Mouse (Mus musculus) lung, adult 2 months (tissue): Measurements from ENCODE around the gene Zbtb25.
A peak's percentile ranks its signal among the peaks of the same experiment; 100 is the strongest.

Experiments
- CTCF ChIP-seq: fragments of 200-500 bp; IDR thresholded peaks from 2 replicates; pipeline ENCODE4 v1.5.1; 2011; ENCODE audit warnings: mild to moderate bottlenecking, low read length, control low read depth; ENCODE audit not compliant: insufficient read depth
- POLR2A ChIP-seq: fragments of 200-500 bp; IDR thresholded peaks from 2 replicates; pipeline ENCODE4 v1.6.1; 2011; ENCODE audit warnings: low read depth, mild to moderate bottlenecking, control low read depth, low read length, borderline replicate concordance; ENCODE audit errors: extremely low read depth

- peak; percentile 28; the same call in 1 of the 2 replicates for TF ChIP-seq CTCF
- TF ChIP-seq POLR2A, result no peak
Measured at GRCm38 (mm10) chr12:76341080-76341479, 28.3 kb downstream of the Zbtb25 start.
